Mouse (Mus musculus): ENCODE results near the gene Ndufv1. TPM values are rescaled to one million over a fixed set of nuclear protein-coding genes. Genes with fewer than 3 reads are reported as not detected.

Gene Ndufv1
- polyA plus RNA-seq, 1 experiment from 2014 or later: 180 TPM

DNA sequence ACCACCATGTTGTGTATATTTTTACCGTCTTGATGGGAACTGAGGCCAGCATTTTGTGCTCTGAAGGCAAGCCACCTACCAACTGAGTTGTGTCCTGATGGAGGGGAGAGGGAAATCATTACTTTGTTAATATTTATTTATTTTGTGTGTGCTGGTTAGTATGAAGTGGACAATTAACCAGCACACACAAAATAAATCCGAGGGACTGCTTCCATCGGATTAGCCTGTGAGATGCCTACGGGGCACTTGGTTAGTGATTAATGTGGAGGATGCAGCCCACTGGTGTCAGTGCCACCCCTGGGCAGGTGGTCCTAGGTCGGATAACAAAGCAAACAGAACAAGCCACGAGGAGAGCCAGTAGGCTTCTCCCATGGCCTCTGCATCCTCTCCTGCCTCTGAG is 17.7 kb downstream of the Ndufv1 start:
- no peak for ATAC-seq (ENCODE audit: low FRiP score)
- Histone ChIP-seq H3K4me1 (ENCODE audit: control insufficient read depth, insufficient read depth, low read length) (peaks cover 2% of the 10 kb centered on the region; the same call in 1 of the 2 replicates), H3K4me3 (ENCODE audit: low read depth, low read length) (no peak overlapping the region), H3K9me3 (ENCODE audit: control insufficient read depth, low read length) (no peaks in the 10 kb centered on the region), H3K9ac (ENCODE audit: low read length) (no peak overlapping the region), H3K27me3 (ENCODE audit: control insufficient read depth, insufficient read depth, low read length) (peaks cover 3% of the 10 kb centered on the region; the same call in 1 of the 2 replicates), H3K4me2 (no peak overlapping the region), H3K36me3 (ENCODE audit: control insufficient read depth, insufficient read depth, low read length) (no peaks in the 10 kb centered on the region), H3K27ac (ENCODE audit: low read depth, low read length) (no peak overlapping the region)
- no peak for DNase-seq (ENCODE audit: low spot score, missing footprints)
- WGBS: 80% methylated on average over 6 of the region's 6 CpGs

GRCm38 (mm10) chr19:3992416-3992815 is 20.2 kb downstream of the Ndufv1 start, which contains the start of gene Tbx10:
Tbx10 (plus strand) TSS chr19:3992752.
- 56% methylated on average over 5 of the region's 5 CpGs for WGBS
- Histone ChIP-seq H3K27ac (ENCODE audit: low read depth, low read length) (no peak within 1 kb of the TSS), H3K9ac (ENCODE audit: low read length) (no peak within 1 kb of the TSS), H3K4me3 (ENCODE audit: low read depth, low read length) (no peak within 1 kb of the TSS), H3K4me2 (no peak within 1 kb of the TSS), H3K36me3 (ENCODE audit: control insufficient read depth, insufficient read depth, low read length) (no peaks in the 10 kb centered on the region), H3K9me3 (ENCODE audit: control insufficient read depth, low read length) (peaks cover 3% of the 10 kb centered on the region; the same call in 1 of the 2 replicates), H3K4me1 (ENCODE audit: control insufficient read depth, insufficient read depth, low read length) (no peaks in the 10 kb centered on the region), H3K27me3 (ENCODE audit: control insufficient read depth, insufficient read depth, low read length) (no peaks in the 10 kb centered on the region)
- ATAC-seq (ENCODE audit: low FRiP score) (no peak), DNase-seq (ENCODE audit: low spot score, missing footprints) (no peak)

GRCm38 (mm10) chr19:3991966-3992365 is 20.6 kb downstream of the Ndufv1 start:
- no peak overlapping the region for H3K4me2 ChIP-seq
- H3K9me3 ChIP-seq (ENCODE audit: control insufficient read depth, low read length): peaks cover 3% of the 10 kb centered on the region; the same call in 1 of the 2 replicates
- 95% methylated on average over 3 of the region's 3 CpGs for WGBS
- no peaks in the 10 kb centered on the region for H3K27me3 ChIP-seq (ENCODE audit: control insufficient read depth, insufficient read depth, low read length)
- no peak for ATAC-seq (ENCODE audit: low FRiP score)
- no peaks in the 10 kb centered on the region for H3K4me1 ChIP-seq (ENCODE audit: control insufficient read depth, insufficient read depth, low read length)
- H3K4me3 ChIP-seq (ENCODE audit: low read depth, low read length): no peak overlapping the region
- no peak overlapping the region for H3K27ac ChIP-seq (ENCODE audit: low read depth, low read length)
- no peak overlapping the region for H3K9ac ChIP-seq (ENCODE audit: low read length)
- DNase-seq (ENCODE audit: low spot score, missing footprints): no peak
- no peaks in the 10 kb centered on the region for H3K36me3 ChIP-seq (ENCODE audit: control insufficient read depth, insufficient read depth, low read length)

- Histone ChIP-seq H3K9me3 (ENCODE audit: control insufficient read depth, low read length) (peaks cover 3% of the 10 kb centered on the region; the same call in 1 of the 2 replicates), H3K27ac (ENCODE audit: low read depth, low read length) (no peak overlapping the region), H3K4me3 (ENCODE audit: low read depth, low read length) (no peak overlapping the region), H3K36me3 (ENCODE audit: control insufficient read depth, insufficient read depth, low read length) (no peaks in the 10 kb centered on the region), H3K27me3 (ENCODE audit: control insufficient read depth, insufficient read depth, low read length) (no peaks in the 10 kb centered on the region), H3K9ac (ENCODE audit: low read length) (no peak overlapping the region), H3K4me1 (ENCODE audit: control insufficient read depth, insufficient read depth, low read length) (no peaks in the 10 kb centered on the region), H3K4me2 (no peak overlapping the region)
- ATAC-seq (ENCODE audit: low FRiP score): no peak
- 98% methylated on average over 3 of the region's 3 CpGs for WGBS
- no peak for DNase-seq (ENCODE audit: low spot score, missing footprints)
These were observed 21.0 kb downstream of the Ndufv1 start for GRCm38 (mm10) chr19:3991562-3991961.

DNA sequence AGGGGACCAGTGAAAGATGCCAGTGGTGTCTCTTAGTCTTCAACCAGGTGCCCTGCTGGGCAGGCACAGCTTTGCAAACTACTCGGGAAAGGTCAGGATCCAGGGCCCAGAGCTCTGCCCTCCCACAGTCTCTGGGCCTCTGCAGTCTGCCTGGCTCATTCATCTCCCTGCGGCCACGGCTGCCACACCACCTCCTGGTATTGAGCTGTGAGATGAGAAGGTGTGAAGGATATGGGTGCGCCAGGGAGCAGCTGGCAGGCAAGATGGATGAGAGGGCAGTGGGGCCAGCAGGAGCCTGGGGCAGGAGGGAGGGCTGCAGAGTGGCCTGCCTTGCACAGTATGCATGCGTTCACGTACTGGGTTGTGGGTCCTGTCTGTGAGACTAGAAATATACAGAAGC is 21.8 kb downstream of the Ndufv1 start:
- H3K4me1 ChIP-seq (ENCODE audit: control insufficient read depth, insufficient read depth, low read length): no peaks in the 10 kb centered on the region
- no peaks in the 10 kb centered on the region for H3K27me3 ChIP-seq (ENCODE audit: control insufficient read depth, insufficient read depth, low read length)
- no peak overlapping the region for H3K4me2 ChIP-seq
- H3K9me3 ChIP-seq (ENCODE audit: control insufficient read depth, low read length): peaks cover 3% of the 10 kb centered on the region; the same call in 1 of the 2 replicates
- WGBS: 74% methylated on average over 6 of the region's 6 CpGs
- H3K9ac ChIP-seq (ENCODE audit: low read length): no peak overlapping the region
- ATAC-seq (ENCODE audit: low FRiP score) (no peak), DNase-seq (ENCODE audit: low spot score, missing footprints) (no peak)
- no peak overlapping the region for H3K27ac ChIP-seq (ENCODE audit: low read depth, low read length)
- no peaks in the 10 kb centered on the region for H3K36me3 ChIP-seq (ENCODE audit: control insufficient read depth, insufficient read depth, low read length)
- H3K4me3 ChIP-seq (ENCODE audit: low read depth, low read length): no peak overlapping the region

- no peaks in the 10 kb centered on the region for H3K27me3 ChIP-seq (ENCODE audit: control insufficient read depth, insufficient read depth, low read length)
- no peak overlapping the region for H3K4me3 ChIP-seq (ENCODE audit: low read depth, low read length)
- 87% methylated on average over 4 of the region's 4 CpGs for WGBS
- no peak for DNase-seq (ENCODE audit: low spot score, missing footprints)
- no peaks in the 10 kb centered on the region for H3K36me3 ChIP-seq (ENCODE audit: control insufficient read depth, insufficient read depth, low read length)
- H3K9me3 ChIP-seq (ENCODE audit: control insufficient read depth, low read length): peaks cover 3% of the 10 kb centered on the region; the same call in 1 of the 2 replicates
- no peak overlapping the region for H3K9ac ChIP-seq (ENCODE audit: low read length)
- H3K4me1 ChIP-seq (ENCODE audit: control insufficient read depth, insufficient read depth, low read length): peaks cover 8% of the 10 kb centered on the region
- no peak for ATAC-seq (ENCODE audit: low FRiP score)
- H3K4me2 ChIP-seq: no peak overlapping the region
- H3K27ac ChIP-seq (ENCODE audit: low read depth, low read length): no peak overlapping the region
These were observed 23.9 kb downstream of the Ndufv1 start for GRCm38 (mm10) chr19:3988750-3989149.

GRCm38 (mm10) chr19:3988066-3988465 is 24.5 kb downstream of the Ndufv1 start:
- WGBS: 92% methylated on average over 14 of the region's 14 CpGs
- H3K27ac ChIP-seq (ENCODE audit: low read depth, low read length): no peak overlapping the region
- peaks cover 14% of the 10 kb centered on the region for H3K4me1 ChIP-seq (ENCODE audit: control insufficient read depth, insufficient read depth, low read length)

DNA sequence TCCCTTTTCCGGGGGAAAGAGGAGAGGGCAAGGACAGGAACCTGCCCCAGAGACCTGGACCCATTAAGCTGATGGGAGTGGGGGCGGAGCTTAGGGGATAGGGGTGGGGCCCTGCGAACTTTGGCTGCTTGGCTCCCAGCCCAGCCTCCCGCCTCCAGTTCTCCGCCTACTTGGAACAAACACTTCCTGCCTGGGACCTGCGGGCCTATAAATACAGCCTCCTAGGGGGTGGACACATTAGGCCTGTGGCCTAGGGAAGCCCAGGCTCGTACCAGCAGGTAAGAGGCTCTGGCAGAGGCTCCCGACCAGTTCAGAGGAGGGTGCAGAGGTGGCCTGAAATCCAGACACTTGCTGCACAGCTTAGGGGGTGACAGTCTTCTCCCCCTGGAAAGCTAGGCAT is 26.3 kb downstream of the Ndufv1 start, which contains the start of gene Acy3:
TSS of gene Acy3 (plus strand) at position 237 of the 400 bp plus-strand sequence.
- WGBS: 27% methylated on average over 8 of the region's 8 CpGs
- Histone ChIP-seq H3K4me2 (no peak within 1 kb of the TSS), H3K27ac (ENCODE audit: low read depth, low read length) (no peak within 1 kb of the TSS), H3K4me3 (ENCODE audit: low read depth, low read length) (no peak within 1 kb of the TSS), H3K27me3 (ENCODE audit: control insufficient read depth, insufficient read depth, low read length) (no peaks in the 10 kb centered on the region), H3K36me3 (ENCODE audit: control insufficient read depth, insufficient read depth, low read length) (no peaks in the 10 kb centered on the region), H3K9ac (ENCODE audit: low read length) (peak within 1 kb of the TSS; percentile 9; the same call in 1 of the 2 replicates), H3K9me3 (ENCODE audit: control insufficient read depth, low read length) (peaks cover 3% of the 10 kb centered on the region; the same call in 1 of the 2 replicates), H3K4me1 (ENCODE audit: control insufficient read depth, insufficient read depth, low read length) (peaks cover 15% of the 10 kb centered on the region)
- ATAC-seq (ENCODE audit: low FRiP score) (no peak), DNase-seq (ENCODE audit: low spot score, missing footprints) (no peak)

More at GRCm38 (mm10) chr19:3988066-3988465, 24.5 kb downstream of the Ndufv1 start:
- H3K4me2 ChIP-seq: no peak overlapping the region
- peaks cover 3% of the 10 kb centered on the region; the same call in 1 of the 2 replicates for H3K9me3 ChIP-seq (ENCODE audit: control insufficient read depth, low read length)
- no peak overlapping the region for H3K9ac ChIP-seq (ENCODE audit: low read length)
- ATAC-seq (ENCODE audit: low FRiP score): no peak
- no peak for DNase-seq (ENCODE audit: low spot score, missing footprints)
- H3K4me3 ChIP-seq (ENCODE audit: low read depth, low read length): no peak overlapping the region
- no peaks in the 10 kb centered on the region for H3K36me3 ChIP-seq (ENCODE audit: control insufficient read depth, insufficient read depth, low read length)
- H3K27me3 ChIP-seq (ENCODE audit: control insufficient read depth, insufficient read depth, low read length): no peaks in the 10 kb centered on the region

DNA sequence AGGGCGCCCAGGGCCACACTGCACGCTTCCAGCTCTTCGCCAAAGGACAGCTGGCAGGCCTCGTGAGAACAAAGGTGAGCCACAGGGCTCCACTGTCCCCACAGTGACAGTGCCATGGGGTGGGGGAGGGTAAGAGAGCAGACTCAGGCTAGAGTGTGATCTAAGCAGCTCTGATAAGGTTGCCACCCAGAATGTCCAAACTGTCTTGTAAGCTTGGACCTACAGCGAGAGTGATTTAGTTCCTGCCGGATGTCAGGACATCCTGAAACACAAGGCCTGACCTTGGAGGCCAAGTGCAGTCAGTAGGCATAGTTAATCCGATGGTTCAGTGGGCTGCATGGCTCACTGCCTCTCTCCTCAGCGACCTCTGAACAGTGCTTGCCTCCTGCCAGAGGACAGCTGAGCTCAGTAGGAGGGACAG is 27.3 kb downstream of the Ndufv1 start:
- H3K9me3 ChIP-seq (ENCODE audit: control insufficient read depth, low read length): peaks cover 3% of the 10 kb centered on the region; the same call in 1 of the 2 replicates
- DNase-seq (ENCODE audit: low spot score, missing footprints): peak; percentile 88
- 0 out of 2 replicates have a peak overlapping the region, but pooled peaks have one; percentile 9 for H3K9ac ChIP-seq (ENCODE audit: low read length)
- 0 out of 2 replicates have a peak, but pooled peaks have one; percentile 34 for ATAC-seq (ENCODE audit: low FRiP score)
- WGBS: 12% methylated on average over 8 of the region's 8 CpGs
- no peak overlapping the region for H3K4me3 ChIP-seq (ENCODE audit: low read depth, low read length)
- no peaks in the 10 kb centered on the region for H3K36me3 ChIP-seq (ENCODE audit: control insufficient read depth, insufficient read depth, low read length)
- no peak overlapping the region for H3K4me2 ChIP-seq
- peaks cover 15% of the 10 kb centered on the region for H3K4me1 ChIP-seq (ENCODE audit: control insufficient read depth, insufficient read depth, low read length)
- no peak overlapping the region; the same call in 1 of the 2 replicates for H3K27ac ChIP-seq (ENCODE audit: low read depth, low read length)
- H3K27me3 ChIP-seq (ENCODE audit: control insufficient read depth, insufficient read depth, low read length): no peaks in the 10 kb centered on the region
